21 mouse cellular contexts compared by ENCODE assay signal in genomic region chr10:120873646-120874201, GRCm38 (mm10). TPM values are rescaled to one million over a fixed set of nuclear protein-coding genes. Genes with fewer than 3 reads are reported as not detected.
A peak's percentile ranks its signal among the peaks of the same experiment; 100 is the strongest.
DNase-seq lines count a peak whose midpoint lies in the region; ATAC-seq and TF ChIP-seq lines count a peak whose summit lies in the region.
"Had no signal": no experiment of that assay in that cellular context is flagged by ENCODE, and none has a peak within 500 bp of the region (broad histone marks: within the 10 kb centered on the region; RNA-seq: fewer than 3 reads in every experiment).

No protein-coding gene starts in this region.

- H3K36me3 ChIP-seq in forebrain, embryonic 10.5 days (replicated peaks), result no peaks in the 10 kb centered on the region; the same call in 1 of the 2 replicates
- H3K36me3 ChIP-seq in forebrain, embryonic 14.5 days (ENCODE audit: control insufficient read depth, insufficient read depth, low read length), result no peaks in the 10 kb centered on the region
- H3K36me3 ChIP-seq in hindbrain, embryonic 10.5 days, result no peaks in the 10 kb centered on the region
- H3K36me3 ChIP-seq in hindbrain, embryonic 14.5 days (replicated peaks; ENCODE audit: control insufficient read depth, insufficient read depth), result no peaks in the 10 kb centered on the region
- H3K36me3 ChIP-seq in intestine, embryonic 16.5 days (ENCODE audit: control insufficient read depth, insufficient read depth, low read length), result no peaks in the 10 kb centered on the region
- H3K36me3 ChIP-seq in stomach, embryonic 14.5 days (ENCODE audit: control insufficient read depth, insufficient read depth, low read length), result no peaks in the 10 kb centered on the region; the same call in 1 of the 2 replicates
- no peaks in the 10 kb centered on the region for H3K36me3 ChIP-seq in hindbrain, postnatal 0 days (ENCODE audit: insufficient read depth, low read length)
- H3K36me3 ChIP-seq: hindbrain, embryonic 13.5 days; limb, embryonic 15.5 days; neural tube, embryonic 12.5 days had no signal

- no peak overlapping the region for H3K4me2 ChIP-seq in forebrain, embryonic 14.5 days (ENCODE audit: low read length)
- H3K4me2 ChIP-seq in hindbrain, embryonic 14.5 days (replicated peaks), result no peak overlapping the region
- peak overlapping the region; percentile 56 for H3K4me2 ChIP-seq in intestine, embryonic 16.5 days (ENCODE audit: low read depth, low read length)
- no peak overlapping the region; the same call in 1 of the 2 replicates for H3K4me2 ChIP-seq in stomach, embryonic 14.5 days (replicated peaks; ENCODE audit: low read depth, low read length)
- no peak overlapping the region for H3K4me2 ChIP-seq in hindbrain, postnatal 0 days (ENCODE audit: low read depth, low read length)
- H3K4me2 ChIP-seq: hindbrain, embryonic 13.5 days had no signal

- H3K27ac ChIP-seq in forebrain, embryonic 10.5 days, result peak overlapping the region; percentile 70
- no peak overlapping the region for H3K27ac ChIP-seq in forebrain, embryonic 14.5 days (ENCODE audit: low read depth, low read length)
- H3K27ac ChIP-seq in hindbrain, embryonic 10.5 days, result peak overlapping the region; percentile 2; the same call in 1 of the 2 replicates
- no peak overlapping the region for H3K27ac ChIP-seq in hindbrain, embryonic 14.5 days
- peak overlapping the region; percentile 47; the same call in 1 of the 2 replicates for H3K27ac ChIP-seq in intestine, embryonic 16.5 days (ENCODE audit: low read length)
- H3K27ac ChIP-seq in stomach, embryonic 14.5 days (ENCODE audit: low read length), result peak overlapping the region; percentile 21; the same call in 1 of the 2 replicates
- H3K27ac ChIP-seq in hindbrain, postnatal 0 days, result no peak overlapping the region
- H3K27ac ChIP-seq: hindbrain, embryonic 13.5 days; left cerebral cortex, adult 2 months; limb, embryonic 15.5 days; neural tube, embryonic 12.5 days had no signal

- no peak overlapping the region for H3K4me3 ChIP-seq in forebrain, embryonic 10.5 days
- no peak overlapping the region for H3K4me3 ChIP-seq in forebrain, embryonic 14.5 days (ENCODE audit: low read depth, low read length)
- no peak overlapping the region for H3K4me3 ChIP-seq in hindbrain, embryonic 10.5 days
- no peak overlapping the region for H3K4me3 ChIP-seq in hindbrain, embryonic 14.5 days (replicated peaks; ENCODE audit: low read length)
- H3K4me3 ChIP-seq in intestine, embryonic 16.5 days (ENCODE audit: low read length), result peak overlapping the region; percentile 37
- no peak overlapping the region for H3K4me3 ChIP-seq in stomach, embryonic 14.5 days (ENCODE audit: low read depth, low read length)
- no peak overlapping the region for H3K4me3 ChIP-seq in hindbrain, postnatal 0 days (ENCODE audit: low read length)
- H3K4me3 ChIP-seq: erythroblast, embryonic 14.5 days; hindbrain, embryonic 13.5 days; left cerebral cortex, adult 2 months; limb, embryonic 15.5 days; neural tube, embryonic 12.5 days had no signal

- 76% methylated on average over 8 of the region's 8 CpGs for WGBS in forebrain, embryonic 10.5 days
- WGBS in forebrain, embryonic 14.5 days, result 93% methylated on average over 8 of the region's 8 CpGs
- 72% methylated on average over 8 of the region's 8 CpGs for WGBS in hindbrain, embryonic 10.5 days
- WGBS in hindbrain, embryonic 14.5 days, result 77% methylated on average over 8 of the region's 8 CpGs
- WGBS in intestine, embryonic 16.5 days, result 48% methylated on average over 8 of the region's 8 CpGs
- 44% methylated on average over 8 of the region's 8 CpGs for WGBS in stomach, embryonic 14.5 days
- WGBS in hindbrain, postnatal 0 days, result 80% methylated on average over 8 of the region's 8 CpGs

- no peak for TF ChIP-seq CTCF in hindbrain, postnatal 0 days (IDR thresholded peaks at IDR 0.05; ENCODE audit: low read depth)

- DNase-seq in forebrain, embryonic 10.5 days (ENCODE audit: extremely low spot score, low spot score), result no peak
- no peak for DNase-seq in forebrain, embryonic 14.5 days (ENCODE audit: low spot score)
- DNase-seq in hindbrain, embryonic 10.5 days (ENCODE audit: low spot score), result no peak
- no peak for DNase-seq in hindbrain, embryonic 14.5 days (ENCODE audit: low spot score)
- no peak for DNase-seq in frontal cortex, adult 2 months (ENCODE audit: extremely low spot score in 1 of 2, low spot score in 1 of 2)
- DNase-seq in hindbrain, postnatal 0 days (ENCODE audit: low spot score), result no peak
- DNase-seq: adrenal gland, postnatal 25 days; cerebellum, adult 9-10 months; forebrain, postnatal 0 days; gastrocnemius, postnatal 10 days; kidney, adult 9 months; thymus, postnatal 36 days had no signal

- no peak for ATAC-seq in forebrain, embryonic 14.5 days
- ATAC-seq in hindbrain, embryonic 14.5 days (ENCODE audit: low FRiP score), result no peak
- ATAC-seq in intestine, embryonic 16.5 days, result peak; percentile 60
- ATAC-seq in stomach, embryonic 14.5 days (ENCODE audit: insufficient number of reproducible peaks, insufficient read depth, low FRiP score, low read depth), result no peak
- ATAC-seq in hindbrain, postnatal 0 days, result no peak
- ATAC-seq: forebrain, postnatal 0 days; lung, postnatal 0 days had no signal

- no peaks in the 10 kb centered on the region for H3K9me3 ChIP-seq in forebrain, embryonic 10.5 days
- H3K9me3 ChIP-seq in forebrain, embryonic 14.5 days (replicated peaks; ENCODE audit: control insufficient read depth, low read length), result no peaks in the 10 kb centered on the region
- no peaks in the 10 kb centered on the region for H3K9me3 ChIP-seq in hindbrain, embryonic 10.5 days
- no peaks in the 10 kb centered on the region for H3K9me3 ChIP-seq in hindbrain, embryonic 14.5 days (ENCODE audit: control insufficient read depth, low read length)
- H3K9me3 ChIP-seq in intestine, embryonic 16.5 days (ENCODE audit: control insufficient read depth, low read length), result no peaks in the 10 kb centered on the region
- H3K9me3 ChIP-seq in stomach, embryonic 14.5 days (ENCODE audit: control insufficient read depth, low read depth, low read length), result no peaks in the 10 kb centered on the region
- H3K9me3 ChIP-seq in hindbrain, postnatal 0 days (ENCODE audit: low read length), result no peaks in the 10 kb centered on the region
- H3K9me3 ChIP-seq: hindbrain, embryonic 13.5 days; limb, embryonic 15.5 days; neural tube, embryonic 12.5 days had no signal

- no peak overlapping the region for H3K9ac ChIP-seq in forebrain, embryonic 14.5 days (ENCODE audit: low read length)
- no peak overlapping the region for H3K9ac ChIP-seq in hindbrain, embryonic 14.5 days
- H3K9ac ChIP-seq in intestine, embryonic 16.5 days (ENCODE audit: low read depth, low read length), result peak overlapping the region; percentile 41; the same call in 1 of the 2 replicates
- H3K9ac ChIP-seq in stomach, embryonic 14.5 days (replicated peaks; ENCODE audit: low read depth, low read length), result no peak overlapping the region
- H3K9ac ChIP-seq in hindbrain, postnatal 0 days (replicated peaks; ENCODE audit: low read length), result no peak overlapping the region
- H3K9ac ChIP-seq: forebrain, postnatal 0 days; hindbrain, embryonic 13.5 days; limb, embryonic 15.5 days; neural tube, embryonic 12.5 days had no signal

- peaks cover 51% of the 10 kb centered on the region for H3K4me1 ChIP-seq in forebrain, embryonic 10.5 days
- H3K4me1 ChIP-seq in forebrain, embryonic 14.5 days (ENCODE audit: control insufficient read depth, insufficient read depth, low read length), result peaks cover 3% of the 10 kb centered on the region; the same call in 1 of the 2 replicates
- H3K4me1 ChIP-seq in hindbrain, embryonic 10.5 days (replicated peaks), result peaks cover 24% of the 10 kb centered on the region
- peaks cover 4% of the 10 kb centered on the region; the same call in 1 of the 2 replicates for H3K4me1 ChIP-seq in hindbrain, embryonic 14.5 days (replicated peaks; ENCODE audit: control insufficient read depth, insufficient read depth, low read length)
- H3K4me1 ChIP-seq in intestine, embryonic 16.5 days (ENCODE audit: control insufficient read depth, insufficient read depth, low read length), result peaks cover 27% of the 10 kb centered on the region
- peaks cover 32% of the 10 kb centered on the region for H3K4me1 ChIP-seq in stomach, embryonic 14.5 days (ENCODE audit: control insufficient read depth, insufficient read depth, low read length)
- H3K4me1 ChIP-seq in hindbrain, postnatal 0 days (ENCODE audit: insufficient read depth, low read length), result no peaks in the 10 kb centered on the region

- H3K27me3 ChIP-seq in forebrain, embryonic 10.5 days (ENCODE audit: poor library complexity, severe bottlenecking), result no peaks in the 10 kb centered on the region
- no peaks in the 10 kb centered on the region for H3K27me3 ChIP-seq in forebrain, embryonic 14.5 days (replicated peaks; ENCODE audit: control insufficient read depth, insufficient read depth, low read length)
- H3K27me3 ChIP-seq in hindbrain, embryonic 10.5 days (ENCODE audit: insufficient read depth, poor library complexity, severe bottlenecking), result no peaks in the 10 kb centered on the region
- no peaks in the 10 kb centered on the region for H3K27me3 ChIP-seq in hindbrain, embryonic 14.5 days (ENCODE audit: control insufficient read depth, insufficient read depth, low read length)
- H3K27me3 ChIP-seq in intestine, embryonic 16.5 days (replicated peaks; ENCODE audit: control insufficient read depth, insufficient read depth, low read length), result no peaks in the 10 kb centered on the region
- no peaks in the 10 kb centered on the region for H3K27me3 ChIP-seq in stomach, embryonic 14.5 days (ENCODE audit: control insufficient read depth, insufficient read depth, low read length)
- H3K27me3 ChIP-seq in hindbrain, postnatal 0 days (ENCODE audit: insufficient read depth, low read length), result no peaks in the 10 kb centered on the region
- H3K27me3 ChIP-seq: CH12.LX; hindbrain, embryonic 13.5 days; neural tube, embryonic 12.5 days had no signal

RNA-seq across cellular contexts. Expression of gene Msrb3, which starts 25.2 kb away (rescaled TPM):
- polyA plus RNA-seq in forebrain, embryonic 10.5 days (2016; fragmentation: Nextera tagmentation; extraction: Ambion mirVana), result 4.9 and 5.7 TPM in 2 replicates
- 0.87 and 1.4 TPM in 2 replicates for polyA plus RNA-seq in forebrain, embryonic 14.5 days (2014; fragmentation: Nextera tagmentation; extraction: Ambion mirVana)
- polyA plus RNA-seq in hindbrain, embryonic 10.5 days (2016; fragmentation: Nextera tagmentation; extraction: Ambion mirVana), result 3.1 and 4.5 TPM in 2 replicates
- 0.77 and 1.3 TPM in 2 replicates for polyA plus RNA-seq in hindbrain, embryonic 14.5 days (2014; fragmentation: Nextera tagmentation; extraction: Ambion mirVana)
- 11.2 and 14.0 TPM in 2 replicates for polyA plus RNA-seq in intestine, embryonic 16.5 days (2015; fragmentation: Nextera tagmentation; extraction: Ambion mirVana)
- polyA plus RNA-seq in stomach, embryonic 14.5 days (2014; fragmentation: Nextera tagmentation; extraction: Ambion mirVana), result 30.9 and 33.3 TPM in 2 replicates
- 6.6 and 6.9 TPM in 2 replicates for polyA plus RNA-seq in frontal cortex, adult 2 months (2012; rRNA removed)
- 5.6 and 5.7 TPM in 2 replicates for total RNA-seq in hindbrain, postnatal 0 days (2014; rRNA removed)
- 1.2 and 1.6 TPM in 2 replicates for polyA plus RNA-seq in hindbrain, postnatal 0 days (2015; fragmentation: Nextera tagmentation; extraction: Ambion mirVana)
- total RNA-seq: CH12.LX had no signal
- polyA plus RNA-seq: erythroblast, embryonic 14.5 days had no signal

Comparison
In these comparisons a context has a peak if more than half of its experiments do, and no peak if none do; other contexts are left out.
1. H3K27ac ChIP-seq: peak in forebrain, embryonic 10.5 days (single experiment), hindbrain, embryonic 10.5 days (single experiment), intestine, embryonic 16.5 days (single experiment) and stomach, embryonic 14.5 days (single experiment); none in forebrain, embryonic 14.5 days (single experiment), hindbrain, embryonic 14.5 days (single experiment) and hindbrain, postnatal 0 days (single experiment).